In genomic region chr11:57184216-57184615, GRCm38 (mm10) we compare ENCODE assay signal across 33 mouse cellular contexts.
"Had no signal": no experiment of that assay in that cellular context is flagged by ENCODE, and none has a peak within 500 bp of the region (broad histone marks: within the 10 kb centered on the region; RNA-seq: fewer than 3 reads in every experiment).

No protein-coding gene starts in this region.

- H3K27me3 ChIP-seq: heart, embryonic 12.5 days; heart, embryonic 13.5 days; heart, embryonic 15.5 days; hindbrain, embryonic 12.5 days; hindbrain, embryonic 13.5 days; hindbrain, embryonic 15.5 days; intestine, embryonic 15.5 days; kidney, embryonic 15.5 days had no signal

- DNase-seq: heart, postnatal 10 days; heart, postnatal 14 days; heart, postnatal 36 days; heart, postnatal 4 days; kidney, adult 11 months; kidney, adult 18-20 months; kidney, adult 2 months; kidney, adult 8-10 months; kidney, adult 9 months; kidney, postnatal 10 days; kidney, postnatal 14 days; kidney, postnatal 25 days; kidney, postnatal 36 days; kidney, postnatal 4 days; layer of hippocampus, adult 9-11 months had no signal

- H3K4me2 ChIP-seq: heart, embryonic 12.5 days; heart, embryonic 13.5 days; heart, embryonic 15.5 days; hindbrain, embryonic 12.5 days; hindbrain, embryonic 13.5 days; hindbrain, embryonic 14.5 days; hindbrain, embryonic 15.5 days; intestine, embryonic 15.5 days; kidney, embryonic 15.5 days had no signal

- H3K9me3 ChIP-seq: heart, embryonic 10.5 days; heart, embryonic 12.5 days; heart, embryonic 13.5 days; heart, embryonic 15.5 days; hindbrain, embryonic 10.5 days; hindbrain, embryonic 12.5 days; hindbrain, embryonic 13.5 days; hindbrain, embryonic 15.5 days; intestine, embryonic 15.5 days; kidney, embryonic 15.5 days had no signal

- ATAC-seq: hindbrain, embryonic 16.5 days; hindbrain, postnatal 0 days; inflammation-experienced regulatory T-cells, adult 6 months; intestine, embryonic 15.5 days; intestine, embryonic 16.5 days; intestine, postnatal 0 days had no signal

- H3K27ac ChIP-seq: heart, embryonic 10.5 days; heart, embryonic 13.5 days; heart, embryonic 15.5 days; hindbrain, embryonic 10.5 days; hindbrain, embryonic 12.5 days; hindbrain, embryonic 13.5 days; hindbrain, embryonic 14.5 days; hindbrain, embryonic 15.5 days; hindbrain, postnatal 0 days; intestine, embryonic 15.5 days; kidney, embryonic 15.5 days; kidney, postnatal 0 days; left cerebral cortex, adult 2 months had no signal

- H3K4me3 ChIP-seq: heart, embryonic 10.5 days; heart, embryonic 12.5 days; heart, embryonic 13.5 days; heart, embryonic 15.5 days; hindbrain, embryonic 10.5 days; hindbrain, embryonic 12.5 days; hindbrain, embryonic 13.5 days; hindbrain, embryonic 15.5 days; intestine, embryonic 15.5 days; kidney, embryonic 15.5 days; left cerebral cortex, adult 2 months had no signal

- H3K36me3 ChIP-seq: heart, embryonic 10.5 days; heart, embryonic 12.5 days; heart, embryonic 13.5 days; heart, embryonic 15.5 days; hindbrain, embryonic 10.5 days; hindbrain, embryonic 12.5 days; hindbrain, embryonic 13.5 days; hindbrain, embryonic 15.5 days; intestine, embryonic 15.5 days; kidney, embryonic 15.5 days had no signal

- H3K9ac ChIP-seq: heart, embryonic 12.5 days; heart, embryonic 13.5 days; heart, embryonic 15.5 days; hindbrain, embryonic 12.5 days; hindbrain, embryonic 13.5 days; hindbrain, embryonic 14.5 days; hindbrain, embryonic 15.5 days; intestine, embryonic 15.5 days; kidney, embryonic 15.5 days had no signal

- H3K4me1 ChIP-seq: heart, embryonic 10.5 days; heart, embryonic 13.5 days; heart, embryonic 15.5 days; hindbrain, embryonic 10.5 days; hindbrain, embryonic 12.5 days; hindbrain, embryonic 13.5 days; hindbrain, embryonic 15.5 days; intestine, embryonic 15.5 days; kidney, embryonic 15.5 days had no signal
